Mouse (Mus musculus): ENCODE measurements at regions not wholly inside any gene's neighbourhood (a gene's known extent, or its start where the extent isn't known, plus 50 kb on each side); places are given as distances from the start of the nearest gene placed in this dataset.

DNA sequence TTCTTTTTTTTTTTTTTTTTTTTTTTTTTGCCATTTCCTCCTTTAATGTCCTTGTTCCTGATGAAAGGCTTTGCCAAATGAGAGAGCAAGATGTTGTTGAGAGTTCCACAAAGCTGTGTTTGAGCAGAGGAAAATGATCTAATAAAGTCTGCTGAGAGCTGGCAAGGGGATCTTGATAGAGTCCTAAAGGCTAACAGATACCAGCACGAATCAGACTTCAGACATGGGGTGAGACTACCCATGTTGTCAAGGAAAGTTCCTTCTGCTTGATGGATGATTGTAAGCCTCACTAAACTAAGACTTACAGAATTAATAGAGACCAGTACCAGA, 665.2 kb upstream of the Fam92a start:
- no peak overlapping the region for H3K4me3 ChIP-seq (ENCODE audit: low read length)
- no peak overlapping the region for H3K9ac ChIP-seq (ENCODE audit: low read depth, low read length)
- ATAC-seq: no peak
- H3K27me3 ChIP-seq (replicated peaks; ENCODE audit: control insufficient read depth, insufficient read depth, low read length): no peaks in the 10 kb centered on the region
- no peaks in the 10 kb centered on the region for H3K9me3 ChIP-seq (ENCODE audit: control insufficient read depth, low read length)
- H3K4me2 ChIP-seq (ENCODE audit: low read depth, low read length): no peak overlapping the region
- no peaks in the 10 kb centered on the region for H3K4me1 ChIP-seq (ENCODE audit: control insufficient read depth, insufficient read depth, low read length)
- WGBS: 41% methylated on average over 1 of the region's 1 CpGs
- H3K36me3 ChIP-seq (ENCODE audit: control insufficient read depth, insufficient read depth, low read length): no peaks in the 10 kb centered on the region
- peak overlapping the region; percentile 52; the same call in 1 of the 2 replicates for H3K27ac ChIP-seq (ENCODE audit: low read length)

DNA sequence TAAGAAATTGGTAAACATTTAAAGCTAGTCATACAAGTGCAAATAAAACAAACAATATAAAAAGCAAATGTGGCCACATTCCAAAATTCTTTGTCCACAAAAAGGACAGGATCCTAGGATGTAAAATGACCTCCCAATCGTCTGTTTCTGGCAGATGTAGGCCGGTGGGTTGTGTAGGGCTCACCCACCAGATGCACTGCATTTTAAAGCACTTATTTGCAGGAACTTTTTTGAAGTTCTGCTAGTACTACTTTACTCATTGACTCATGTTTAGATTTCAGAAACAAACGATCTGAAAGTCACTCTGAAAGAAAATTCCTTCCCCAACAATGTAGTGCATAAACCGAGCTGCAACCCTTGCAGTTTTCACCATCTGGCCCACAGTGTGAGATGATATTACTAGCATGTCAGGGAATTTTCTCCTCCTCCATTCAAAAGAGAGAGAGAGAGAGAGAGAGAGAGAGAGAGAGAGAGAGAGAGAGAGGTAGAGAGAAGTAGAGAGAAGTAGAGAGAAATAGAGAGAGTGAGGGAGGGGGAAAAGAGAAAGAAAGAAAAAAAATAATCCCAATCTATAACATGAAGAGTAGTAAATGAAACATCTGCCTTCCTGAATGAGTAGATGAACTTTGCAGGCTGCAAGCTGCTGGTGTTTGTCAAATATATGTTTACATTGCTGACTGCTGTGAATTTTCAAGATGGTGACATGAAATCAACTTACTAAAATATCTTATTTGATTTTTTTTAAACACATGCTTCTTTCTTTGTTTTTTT, 664.7 kb upstream of the Fam92a start:
- no peak overlapping the region for H3K4me2 ChIP-seq (ENCODE audit: low read depth, low read length)
- H3K4me1 ChIP-seq (ENCODE audit: control insufficient read depth, insufficient read depth, low read length): no peaks in the 10 kb centered on the region
- no peak overlapping the region for H3K9ac ChIP-seq (ENCODE audit: low read depth, low read length)
- H3K4me3 ChIP-seq (ENCODE audit: low read length): no peak overlapping the region
- WGBS: 37% methylated on average over 4 of the region's 4 CpGs
- no peaks in the 10 kb centered on the region for H3K27me3 ChIP-seq (replicated peaks; ENCODE audit: control insufficient read depth, insufficient read depth, low read length)
- no peaks in the 10 kb centered on the region for H3K9me3 ChIP-seq (ENCODE audit: control insufficient read depth, low read length)
- no peaks in the 10 kb centered on the region for H3K36me3 ChIP-seq (ENCODE audit: control insufficient read depth, insufficient read depth, low read length)
- ATAC-seq: peak; percentile 36; the same call in 1 of the 2 replicates
- H3K27ac ChIP-seq (ENCODE audit: low read length): no peak overlapping the region

- no peaks in the 10 kb centered on the region for H3K27me3 ChIP-seq (replicated peaks; ENCODE audit: control insufficient read depth, insufficient read depth, low read length)
- no peaks in the 10 kb centered on the region for H3K9me3 ChIP-seq (ENCODE audit: control insufficient read depth, low read length)
- H3K9ac ChIP-seq (ENCODE audit: low read depth, low read length): no peak overlapping the region
- no peaks in the 10 kb centered on the region for H3K4me1 ChIP-seq (ENCODE audit: control insufficient read depth, insufficient read depth, low read length)
- no peaks in the 10 kb centered on the region for H3K36me3 ChIP-seq (ENCODE audit: control insufficient read depth, insufficient read depth, low read length)
- no peak overlapping the region for H3K4me3 ChIP-seq (ENCODE audit: low read length)
- no peak overlapping the region for H3K4me2 ChIP-seq (ENCODE audit: low read depth, low read length)
- no peak overlapping the region for H3K27ac ChIP-seq (ENCODE audit: low read length)
- 70% methylated on average over 1 of the region's 1 CpGs for WGBS
- ATAC-seq: no peak
Observed at GRCm38 (mm10) chr4:12826419-12826818, 654.6 kb upstream of the Fam92a start.

GRCm38 (mm10) chr4:12814251-12814650, 642.4 kb upstream of the Fam92a start:
- Histone ChIP-seq H3K4me3 (ENCODE audit: low read length) (no peak overlapping the region), H3K9ac (ENCODE audit: low read depth, low read length) (no peak overlapping the region), H3K4me2 (ENCODE audit: low read depth, low read length) (no peak overlapping the region), H3K9me3 (ENCODE audit: control insufficient read depth, low read length) (no peaks in the 10 kb centered on the region), H3K27me3 (replicated peaks; ENCODE audit: control insufficient read depth, insufficient read depth, low read length) (no peaks in the 10 kb centered on the region), H3K27ac (ENCODE audit: low read length) (no peak overlapping the region), H3K4me1 (ENCODE audit: control insufficient read depth, insufficient read depth, low read length) (no peaks in the 10 kb centered on the region), H3K36me3 (ENCODE audit: control insufficient read depth, insufficient read depth, low read length) (no peaks in the 10 kb centered on the region)
- ATAC-seq: no peak
- 96% methylated on average over 2 of the region's 2 CpGs for WGBS

DNA sequence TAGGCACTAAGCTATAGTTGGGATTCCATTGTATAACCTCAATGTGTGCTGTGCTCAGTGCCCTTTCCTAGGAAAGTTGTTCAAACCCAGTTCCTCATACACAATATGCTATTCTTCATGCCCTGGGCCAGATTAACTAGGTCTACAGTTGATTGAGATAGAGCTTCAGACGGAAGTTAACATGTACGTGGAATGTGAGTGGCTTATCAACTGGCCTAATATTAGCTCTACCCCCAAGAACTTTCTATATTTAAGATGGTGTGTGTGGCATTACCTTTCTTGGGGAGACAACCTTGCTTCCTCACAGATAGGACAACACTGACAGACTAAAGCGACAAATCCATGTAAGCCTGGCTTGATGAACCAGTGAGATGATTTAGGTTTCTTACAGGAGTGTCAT, 629.4 kb upstream of the Fam92a start:
- ATAC-seq: no peak
- Histone ChIP-seq H3K27me3 (replicated peaks; ENCODE audit: control insufficient read depth, insufficient read depth, low read length) (no peaks in the 10 kb centered on the region), H3K4me3 (ENCODE audit: low read length) (no peak overlapping the region), H3K27ac (ENCODE audit: low read length) (no peak overlapping the region), H3K4me1 (ENCODE audit: control insufficient read depth, insufficient read depth, low read length) (no peaks in the 10 kb centered on the region), H3K36me3 (ENCODE audit: control insufficient read depth, insufficient read depth, low read length) (no peaks in the 10 kb centered on the region), H3K4me2 (ENCODE audit: low read depth, low read length) (no peak overlapping the region), H3K9ac (ENCODE audit: low read depth, low read length) (no peak overlapping the region), H3K9me3 (ENCODE audit: control insufficient read depth, low read length) (no peaks in the 10 kb centered on the region)
- 91% methylated on average over 3 of the region's 3 CpGs for WGBS

- Histone ChIP-seq H3K36me3 (ENCODE audit: control insufficient read depth, insufficient read depth, low read length) (no peaks in the 10 kb centered on the region), H3K27ac (ENCODE audit: low read length) (no peak overlapping the region), H3K4me1 (ENCODE audit: control insufficient read depth, insufficient read depth, low read length) (no peaks in the 10 kb centered on the region), H3K4me2 (ENCODE audit: low read depth, low read length) (no peak overlapping the region), H3K9me3 (ENCODE audit: control insufficient read depth, low read length) (no peaks in the 10 kb centered on the region), H3K27me3 (replicated peaks; ENCODE audit: control insufficient read depth, insufficient read depth, low read length) (no peaks in the 10 kb centered on the region), H3K4me3 (ENCODE audit: low read length) (no peak overlapping the region), H3K9ac (ENCODE audit: low read depth, low read length) (no peak overlapping the region)
- no peak for ATAC-seq
- WGBS: 74% methylated on average over 5 of the region's 5 CpGs
Observed at GRCm38 (mm10) chr4:12799564-12799963, 627.7 kb upstream of the Fam92a start.

DNA sequence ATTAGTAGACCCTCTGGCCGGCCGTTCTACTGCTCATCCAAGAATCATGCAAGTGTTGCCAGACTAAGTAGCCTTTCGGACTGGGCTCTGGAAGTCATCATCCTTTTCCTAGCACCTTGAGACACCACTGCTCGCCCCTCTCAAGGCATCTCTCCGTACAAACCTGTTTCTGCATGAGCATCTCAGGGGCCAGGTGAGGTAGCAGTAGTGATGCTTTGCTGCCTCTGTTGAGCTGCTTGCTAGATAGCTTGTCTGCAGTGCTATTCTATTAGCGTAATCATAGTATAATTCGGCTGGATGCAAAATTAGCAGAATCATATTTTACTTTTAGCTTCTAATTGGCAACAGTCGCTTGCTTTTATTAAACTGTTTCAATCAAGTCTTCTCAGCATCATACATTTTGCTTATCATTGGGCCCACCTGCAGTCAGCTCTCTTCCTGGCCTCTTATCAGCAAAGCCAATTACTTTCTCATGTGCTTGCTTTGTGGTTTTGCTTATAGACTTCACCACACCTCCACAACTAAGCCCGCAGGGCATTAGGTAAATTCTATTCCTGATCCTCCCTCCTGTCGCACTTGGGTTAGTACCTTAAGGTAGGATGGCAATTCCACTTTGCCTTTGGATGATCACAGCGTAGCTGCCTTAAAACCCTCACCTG, 621.1 kb upstream of the Fam92a start:
- Histone ChIP-seq H3K27ac (ENCODE audit: low read length) (no peak overlapping the region), H3K36me3 (ENCODE audit: control insufficient read depth, insufficient read depth, low read length) (no peaks in the 10 kb centered on the region), H3K9me3 (ENCODE audit: control insufficient read depth, low read length) (no peaks in the 10 kb centered on the region), H3K27me3 (replicated peaks; ENCODE audit: control insufficient read depth, insufficient read depth, low read length) (no peaks in the 10 kb centered on the region), H3K4me2 (ENCODE audit: low read depth, low read length) (no peak overlapping the region), H3K9ac (ENCODE audit: low read depth, low read length) (no peak overlapping the region), H3K4me1 (ENCODE audit: control insufficient read depth, insufficient read depth, low read length) (no peaks in the 10 kb centered on the region), H3K4me3 (ENCODE audit: low read length) (no peak overlapping the region)
- ATAC-seq: no peak
- whole genome bisulfite sequencing: 72% methylated on average over 11 of the region's 11 CpGs

GRCm38 (mm10) chr4:12791786-12792674, 620.2 kb upstream of the Fam92a start:
- Histone ChIP-seq H3K4me2 (ENCODE audit: low read depth, low read length) (no peak overlapping the region), H3K27me3 (replicated peaks; ENCODE audit: control insufficient read depth, insufficient read depth, low read length) (no peaks in the 10 kb centered on the region), H3K4me1 (ENCODE audit: control insufficient read depth, insufficient read depth, low read length) (no peaks in the 10 kb centered on the region), H3K9ac (ENCODE audit: low read depth, low read length) (no peak overlapping the region), H3K27ac (ENCODE audit: low read length) (no peak overlapping the region), H3K4me3 (ENCODE audit: low read length) (no peak overlapping the region), H3K9me3 (ENCODE audit: control insufficient read depth, low read length) (no peaks in the 10 kb centered on the region), H3K36me3 (ENCODE audit: control insufficient read depth, insufficient read depth, low read length) (no peaks in the 10 kb centered on the region)
- no peak for ATAC-seq
- 80% methylated on average over 9 of the region's 9 CpGs for WGBS

DNA sequence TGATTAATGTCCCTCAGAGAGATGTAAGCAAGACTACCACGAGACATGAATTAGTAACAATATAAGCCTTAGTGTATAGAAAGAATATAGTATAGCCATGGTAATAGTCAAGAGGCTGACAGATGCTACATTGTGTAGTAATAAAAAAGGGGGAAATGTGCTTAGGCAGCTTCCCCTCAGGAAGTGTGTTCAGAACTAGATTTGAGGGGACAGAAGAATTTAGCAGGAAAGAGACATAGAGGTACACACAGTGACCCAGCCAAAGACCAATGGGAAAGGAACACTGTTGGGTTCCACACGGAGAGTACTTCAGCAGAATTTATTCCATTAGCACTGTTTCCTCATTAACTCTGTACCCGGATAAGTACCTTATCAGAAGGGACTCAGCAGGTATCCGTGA, 614.0 kb upstream of the Fam92a start:
- H3K9ac ChIP-seq (ENCODE audit: low read depth, low read length): no peak overlapping the region
- H3K27ac ChIP-seq (ENCODE audit: low read length): no peak overlapping the region
- 63% methylated on average over 4 of the region's 4 CpGs for WGBS
- H3K27me3 ChIP-seq (replicated peaks; ENCODE audit: control insufficient read depth, insufficient read depth, low read length): no peaks in the 10 kb centered on the region
- H3K4me2 ChIP-seq (ENCODE audit: low read depth, low read length): no peak overlapping the region
- no peaks in the 10 kb centered on the region for H3K9me3 ChIP-seq (ENCODE audit: control insufficient read depth, low read length)
- no peak overlapping the region for H3K4me3 ChIP-seq (ENCODE audit: low read length)
- ATAC-seq: no peak
- H3K36me3 ChIP-seq (ENCODE audit: control insufficient read depth, insufficient read depth, low read length): no peaks in the 10 kb centered on the region
- H3K4me1 ChIP-seq (ENCODE audit: control insufficient read depth, insufficient read depth, low read length): peaks cover 10% of the 10 kb centered on the region; the same call in 1 of the 2 replicates

Measured in intestine, embryonic 16.5 days (tissue).